Mouse (Mus musculus) left cerebral cortex, postnatal 14 days (tissue): ENCODE measurements around the gene Naa40. TPM values are rescaled to one million over a fixed set of nuclear protein-coding genes. Genes with fewer than 3 reads are reported as not detected.
A peak's percentile ranks its signal among the peaks of the same experiment; 100 is the strongest.

Source experiments
- DNase-seq, 2 experiments: peaks; one replicate each; pipeline ENCODE4 v3.0.0; 2021 to 2022; ENCODE audit warnings: low spot score in 2 of 2, mixed read lengths in 1 of 2
- intact Hi-C: fragments of 180-260 bp; cut with DNase I; formaldehyde crosslinking; loops from one replicate; pipeline ENCODE4 v1.15.1; 2025
- total RNA-seq, 2 experiments: library from RNA; stranded (reverse); gene quantifications; 2 replicates each; pipeline ENCODE4 v1.2.3; 2021

Gene Naa40
- total RNA-seq, 2 experiments from 2014 or later: 34.4 to 35.7 TPM

GRCm38 (mm10) chr19:7267091-7267741 lies 26.2 kb upstream of the Naa40 start, which contains the start of gene Rcor2:
TSS of gene Rcor2 (plus strand) at chr19:7267325.
- intact Hi-C loops: loop anchor here (5.0 kb wide), 1 partner anchor 75 kb away; the partner anchor contains the start of gene Mark2
- peak in 1 of 2 experiments; percentile 73 for DNase-seq

- intact Hi-C loops: loop anchor here (5.0 kb wide), 1 partner anchor 76 kb away; the partner anchor contains the start of gene Mark2
- DNase-seq: no peak
These were observed 25.4 kb upstream of the Naa40 start for GRCm38 (mm10) chr19:7266421-7266831.

GRCm38 (mm10) chr19:7265478-7266191 lies 24.7 kb upstream of the Naa40 start:
- DNase-seq: no peak
- intact Hi-C loops: loop anchor here (5.0 kb wide), 1 partner anchor 77 kb away; the partner anchor contains the start of gene Mark2

- peak in 1 of 2 experiments; percentile 19 for DNase-seq
- intact Hi-C loops: loop anchor here (5.0 kb wide), 1 partner anchor 77 kb away; the partner anchor contains the start of gene Mark2
These were observed 23.9 kb upstream of the Naa40 start for GRCm38 (mm10) chr19:7264766-7265331.

GRCm38 (mm10) chr19:7264088-7264765 lies 23.2 kb upstream of the Naa40 start:
- intact Hi-C loops: no loop called here

GRCm38 (mm10) chr19:7262592-7262991 lies 21.6 kb upstream of the Naa40 start:
- intact Hi-C loops: no loop called here
- DNase-seq: no peak

More at GRCm38 (mm10) chr19:7264088-7264765, 23.2 kb upstream of the Naa40 start:
- peak in 1 of 2 experiments; percentile 79 for DNase-seq

- intact Hi-C loops: no loop called here
- no peak for DNase-seq
These were observed 21.0 kb upstream of the Naa40 start for GRCm38 (mm10) chr19:7261964-7262363.

GRCm38 (mm10) chr19:7261476-7261875 lies 20.5 kb upstream of the Naa40 start:
- intact Hi-C loops: no loop called here

GRCm38 (mm10) chr19:7257881-7258280 lies 16.9 kb upstream of the Naa40 start:
- DNase-seq: no peak
- intact Hi-C loops: no loop called here

More at GRCm38 (mm10) chr19:7261476-7261875, 20.5 kb upstream of the Naa40 start:
- no peak for DNase-seq

GRCm38 (mm10) chr19:7246021-7246420 lies 5.0 kb upstream of the Naa40 start:
- intact Hi-C loops: no loop called here
- no peak for DNase-seq

GRCm38 (mm10) chr19:7240291-7240690 lies 692 bp downstream of the Naa40 start:
- DNase-seq: no peak
- intact Hi-C loops: no loop called here

- intact Hi-C loops: loop anchor here (5.0 kb wide), 1 partner anchor 178 kb away; the partner anchor contains the start of gene 2700081O15Rik
- DNase-seq: no peak
These were observed 1.4 kb downstream of the Naa40 start for GRCm38 (mm10) chr19:7239574-7239973.

- DNase-seq: no peak
- intact Hi-C loops: loop anchor here (5.0 kb wide), 1 partner anchor 181 kb away; the partner anchor contains the start of gene 2700081O15Rik
These were observed 4.2 kb downstream of the Naa40 start for GRCm38 (mm10) chr19:7236742-7237141.

- DNase-seq: no peak
- intact Hi-C loops: loop anchor here (5.0 kb wide), 1 partner anchor 181 kb away; the partner anchor contains the start of gene 2700081O15Rik
These were observed 5.0 kb downstream of the Naa40 start for GRCm38 (mm10) chr19:7236011-7236410.

GRCm38 (mm10) chr19:7235461-7235860 lies 5.5 kb downstream of the Naa40 start:
- intact Hi-C loops: loop anchor here (2.0 to 5.0 kb wide), 2 partner anchors 109 to 182 kb away; partner anchors contain the start of gene 2700081O15Rik
- DNase-seq: no peak

GRCm38 (mm10) chr19:7234537-7235221 lies 6.3 kb downstream of the Naa40 start:
- intact Hi-C loops: loop anchor here (2.0 to 5.0 kb wide), 2 partner anchors 110 to 183 kb away; partner anchors contain the start of gene 2700081O15Rik
- peak; percentile 83 to 90 for DNase-seq

- intact Hi-C loops: no loop called here
- DNase-seq: no peak
These were observed 14.5 kb downstream of the Naa40 start for GRCm38 (mm10) chr19:7226511-7226914.

- intact Hi-C loops: no loop called here
- DNase-seq: no peak
These were observed 15.8 kb downstream of the Naa40 start for GRCm38 (mm10) chr19:7225096-7225690.
